Mouse (Mus musculus) kidney, embryonic 14.5 days (tissue): ENCODE measurements around the gene Gm49388. TPM values are rescaled to one million over a fixed set of nuclear protein-coding genes. Genes with fewer than 3 reads are reported as not detected.

ENCODE experiments used
- ATAC-seq: fragments of 200-750 bp; cut with Nextera tagmentation; 2 replicates; pipeline ENCODE4 v1.8.0; 2017; ENCODE audit warnings: moderate number of reproducible peaks, mild to moderate bottlenecking, moderate TSS enrichment, moderate library complexity; ENCODE audit not compliant: low FRiP score, low TSS enrichment
- H3K27ac ChIP-seq: fragments of 300-500 bp; sonication (generic); 2 replicates; pipeline ENCODE4 v1.5.1; 2014; ENCODE audit warnings: low read depth, mild to moderate bottlenecking, low read length, moderate library complexity, mixed read lengths
- H3K27me3 ChIP-seq: fragments of 300-500 bp; sonication (generic); 2 replicates; pipeline ENCODE4 v1.6.1; 2014; ENCODE audit warnings: mild to moderate bottlenecking, low read length; ENCODE audit not compliant: control insufficient read depth, insufficient read depth
- H3K36me3 ChIP-seq: fragments of 300-500 bp; sonication (generic); 2 replicates; pipeline ENCODE4 v1.6.1; 2014; ENCODE audit warnings: low read length, mixed read lengths; ENCODE audit not compliant: control insufficient read depth, insufficient read depth
- H3K4me1 ChIP-seq: fragments of 300-500 bp; sonication (generic); 2 replicates; pipeline ENCODE4 v1.6.1; 2014; ENCODE audit warnings: low read length, mixed read lengths; ENCODE audit not compliant: control insufficient read depth, insufficient read depth
- H3K4me2 ChIP-seq: fragments of 300-500 bp; sonication (generic); replicated peaks from 2 replicates; pipeline ENCODE4 v1.6.1; 2014; ENCODE audit warnings: low read depth, mild to moderate bottlenecking, low read length
- H3K4me3 ChIP-seq: fragments of 300-500 bp; sonication (generic); 2 replicates; pipeline ENCODE4 v1.5.1; 2014; ENCODE audit warnings: mild to moderate bottlenecking, low read length
- H3K9ac ChIP-seq: fragments of 300-500 bp; sonication (generic); 2 replicates; pipeline ENCODE4 v1.6.1; 2014; ENCODE audit warnings: low read depth, mild to moderate bottlenecking, low read length, moderate library complexity
- H3K9me3 ChIP-seq: fragments of 300-500 bp; sonication (generic); 2 replicates; pipeline ENCODE4 v1.6.1; 2016; ENCODE audit warnings: low read length; ENCODE audit not compliant: control insufficient read depth
- WGBS: fragments of 180-500 bp; shearing (Covaris S2); extraction: QIAGEN DNeasy Blood & Tissue Kit; methylation state at CpG from one replicate; pipeline ENCODE4 v1.1.7; 2014; 5-methylcytosine and 5-hydroxymethylcytosine counted together
- polyA plus RNA-seq: library from polyadenylated mRNA; unstranded; fragments of >200 nt; fragmentation: Nextera tagmentation; extraction: Ambion mirVana; gene quantifications from 2 replicates; pipeline ENCODE4 v1.2.1, GENCODE M21; 2014

Gene Gm49388
- not detected in 2 replicates for polyA plus RNA-seq

- Histone ChIP-seq H3K4me1 (no peaks in the 10 kb centered on the region), H3K27ac (no peak within 1 kb of the TSS), H3K27me3 (no peaks in the 10 kb centered on the region), H3K4me2 (no peak within 1 kb of the TSS), H3K36me3 (peaks cover 99% of the 10 kb centered on the region), H3K9me3 (no peaks in the 10 kb centered on the region), H3K4me3 (no peak within 1 kb of the TSS), H3K9ac (no peak within 1 kb of the TSS)
- ATAC-seq: no peak
- 95% methylated on average over 7 of the region's 7 CpGs for WGBS
Measured at GRCm38 (mm10) chr7:127785308-127785707, at the start of gene Gm49388. TSS of gene Gm49388 (plus strand) at chr7:127785608.

- under 1% methylated on average over 26 of the region's 26 CpGs for WGBS
- Histone ChIP-seq H3K27ac (peak within 1 kb of the TSS; percentile 97), H3K9ac (peak within 1 kb of the TSS; percentile 92), H3K4me1 (peaks cover 8% of the 10 kb centered on the region), H3K9me3 (no peaks in the 10 kb centered on the region), H3K4me3 (peak within 1 kb of the TSS; percentile 91), H3K27me3 (no peaks in the 10 kb centered on the region), H3K4me2 (peak within 1 kb of the TSS; percentile 73), H3K36me3 (peaks cover 16% of the 10 kb centered on the region)
- no peak for ATAC-seq
Measured at GRCm38 (mm10) chr7:127744366-127745045, 40.9 kb upstream of the Gm49388 start, which contains the start of gene Fbxl19. TSS of gene Fbxl19 (plus strand) at chr7:127744543.

- Histone ChIP-seq H3K27me3 (no peaks in the 10 kb centered on the region), H3K9ac (peak overlapping the region; percentile 92), H3K27ac (peak overlapping the region; percentile 97), H3K36me3 (peaks cover 23% of the 10 kb centered on the region), H3K4me2 (peak overlapping the region; percentile 73), H3K4me1 (peaks cover 8% of the 10 kb centered on the region), H3K9me3 (no peaks in the 10 kb centered on the region), H3K4me3 (peak overlapping the region; percentile 91)
- 0% methylated on average over 19 of the region's 19 CpGs for WGBS
- ATAC-seq: peak; percentile 80
Measured at GRCm38 (mm10) chr7:127745251-127745651, 40.2 kb upstream of the Gm49388 start.

- Histone ChIP-seq H3K9me3 (no peaks in the 10 kb centered on the region), H3K4me3 (peak overlapping the region; percentile 91), H3K36me3 (peaks cover 30% of the 10 kb centered on the region), H3K9ac (peak overlapping the region; percentile 92), H3K4me1 (peaks cover 8% of the 10 kb centered on the region), H3K4me2 (peak overlapping the region; percentile 73), H3K27ac (peak overlapping the region; percentile 97), H3K27me3 (no peaks in the 10 kb centered on the region)
- peak; percentile 87 for ATAC-seq
- under 1% methylated on average over 36 of the region's 39 CpGs for WGBS
Measured at GRCm38 (mm10) chr7:127745652-127746493, 39.5 kb upstream of the Gm49388 start.

- Histone ChIP-seq H3K9ac (peak overlapping the region; percentile 92), H3K4me1 (peaks cover 8% of the 10 kb centered on the region), H3K4me2 (peak overlapping the region; percentile 73), H3K9me3 (no peaks in the 10 kb centered on the region), H3K27me3 (no peaks in the 10 kb centered on the region), H3K27ac (peak overlapping the region; percentile 97), H3K4me3 (peak overlapping the region; percentile 91), H3K36me3 (peaks cover 39% of the 10 kb centered on the region)
- under 1% methylated on average over 37 of the region's 62 CpGs for WGBS
- ATAC-seq: peak; percentile 24
Measured at GRCm38 (mm10) chr7:127746494-127747491, 38.6 kb upstream of the Gm49388 start.

- Histone ChIP-seq H3K36me3 (peaks cover 48% of the 10 kb centered on the region), H3K27ac (peak overlapping the region; percentile 97)
- 26% methylated on average over 6 of the region's 6 CpGs for WGBS
Measured at GRCm38 (mm10) chr7:127747559-127748234, 37.7 kb upstream of the Gm49388 start.

GRCm38 (mm10) chr7:127748235-127748560 lies 37.2 kb upstream of the Gm49388 start:
- Histone ChIP-seq H3K4me1 (peaks cover 15% of the 10 kb centered on the region), H3K9me3 (no peaks in the 10 kb centered on the region), H3K27me3 (no peaks in the 10 kb centered on the region), H3K4me3 (peak overlapping the region; percentile 91), H3K27ac (no peak overlapping the region), H3K4me2 (peak overlapping the region; percentile 73), H3K36me3 (peaks cover 53% of the 10 kb centered on the region), H3K9ac (peak overlapping the region; percentile 37; the same call in 1 of the 2 replicates)
- no peak for ATAC-seq
- 92% methylated on average over 28 of the region's 28 CpGs for WGBS

More at GRCm38 (mm10) chr7:127747559-127748234, 37.7 kb upstream of the Gm49388 start:
- peaks cover 11% of the 10 kb centered on the region for H3K4me1 ChIP-seq
- no peaks in the 10 kb centered on the region for H3K27me3 ChIP-seq
- peak overlapping the region; percentile 92 for H3K9ac ChIP-seq
- H3K4me2 ChIP-seq: peak overlapping the region; percentile 73
- H3K4me3 ChIP-seq: peak overlapping the region; percentile 91
- H3K9me3 ChIP-seq: no peaks in the 10 kb centered on the region
- no peak for ATAC-seq
